In genomic region chr13:16011372-16012242, GRCm38 (mm10) we compare ENCODE assay signal across 8 mouse cellular contexts. TPM values are rescaled to one million over a fixed set of nuclear protein-coding genes. Genes with fewer than 3 reads are reported as not detected.
DNase-seq lines count a peak whose midpoint lies in the region; ATAC-seq and TF ChIP-seq lines count a peak whose summit lies in the region.

Gene Inhba (plus strand): TSS chr13:16011851.

- TF ChIP-seq EP300 in ES-Bruce4 (IDR thresholded peaks at IDR 0.05; ENCODE audit: insufficient read depth, low read depth, low read length), result no peak

- peak; percentile 12 for DNase-seq in heart, postnatal 25 days (ENCODE audit: low spot score)
- no peak for DNase-seq in layer of hippocampus, adult 2 months (ENCODE audit: low spot score in 2 of 2)
- peak; percentile 40 for DNase-seq in lung, postnatal 10 days
- DNase-seq in ovary, adult 18-20 months (ENCODE audit: low spot score), result peak; percentile 32
- DNase-seq in MN1 (ENCODE audit: low spot score), result no peak

- H3K27ac ChIP-seq in ES-Bruce4 (ENCODE audit: insufficient read depth, low read length), result no peak within 1 kb of the TSS
- no peak within 1 kb of the TSS for H3K27ac ChIP-seq in bone marrow macrophage, adult 2 months (ENCODE audit: insufficient read depth, low read depth, low read length)
- H3K27ac ChIP-seq in forebrain, embryonic 12.5 days, result no peak within 1 kb of the TSS
- peak within 1 kb of the TSS; percentile 92 for H3K27ac ChIP-seq in layer of hippocampus, adult 2 months

- 0 out of 2 replicates have a peak, but pooled peaks cover 2% of the 10 kb centered on the region for H3K27me3 ChIP-seq in ES-Bruce4 (ENCODE audit: control insufficient read depth, insufficient read depth, low read length, poor library complexity, severe bottlenecking)
- peaks cover 50% of the 10 kb centered on the region for H3K27me3 ChIP-seq in forebrain, embryonic 12.5 days

- H3K9me3 ChIP-seq in ES-Bruce4 (replicated peaks; ENCODE audit: control insufficient read depth, insufficient read depth, low read length, poor library complexity, severe bottlenecking), result no peaks in the 10 kb centered on the region
- no peaks in the 10 kb centered on the region for H3K9me3 ChIP-seq in forebrain, embryonic 12.5 days

- 3% methylated on average over 31 of the region's 31 CpGs for WGBS in forebrain, embryonic 12.5 days

- H3K9ac ChIP-seq in ES-Bruce4 (ENCODE audit: low read depth, poor library complexity, severe bottlenecking), result peak within 1 kb of the TSS; percentile 27; the same call in 1 of the 2 replicates
- H3K9ac ChIP-seq in forebrain, embryonic 12.5 days, result peak within 1 kb of the TSS; percentile 50

- ATAC-seq in forebrain, embryonic 12.5 days (ENCODE audit: low FRiP score), result peak; percentile 77

- H3K4me2 ChIP-seq in forebrain, embryonic 12.5 days, result peak within 1 kb of the TSS; percentile 88

- no peak for TF ChIP-seq CTCF in ES-Bruce4 (IDR thresholded peaks at IDR 0.05; ENCODE audit: low read depth, low read length)
- TF ChIP-seq CTCF in bone marrow macrophage, adult 2 months (IDR thresholded peaks at IDR 0.05; ENCODE audit: low read depth, low read length), result no peak
- no peak for TF ChIP-seq CTCF in layer of hippocampus, adult 2 months (conservative IDR thresholded peaks at IDR 0.05)

- intact Hi-C loops in heart, postnatal 25 days (cut with DNase I), result loop anchor here (5.0 to 10.0 kb wide), 3 partner anchors 751 to 1016 kb away; no protein-coding TSS in a partner anchor

- TF ChIP-seq POLR2A in ES-Bruce4 (IDR thresholded peaks at IDR 0.05; ENCODE audit: insufficient read depth, low read length), result no peak
- no peak for TF ChIP-seq POLR2A in bone marrow macrophage, adult 2 months (IDR thresholded peaks at IDR 0.05; ENCODE audit: borderline replicate concordance, low read depth, low read length)

- no peaks in the 10 kb centered on the region for H3K36me3 ChIP-seq in ES-Bruce4 (ENCODE audit: control insufficient read depth, insufficient read depth, low read length, poor library complexity, severe bottlenecking)
- H3K36me3 ChIP-seq in forebrain, embryonic 12.5 days (replicated peaks), result no peaks in the 10 kb centered on the region

- no peaks in the 10 kb centered on the region for H3K4me1 ChIP-seq in ES-Bruce4 (ENCODE audit: control insufficient read depth, insufficient read depth, low read length)
- no peaks in the 10 kb centered on the region for H3K4me1 ChIP-seq in bone marrow macrophage, adult 2 months (ENCODE audit: control insufficient read depth, insufficient read depth, low read length)
- H3K4me1 ChIP-seq in forebrain, embryonic 12.5 days, result peaks cover 14% of the 10 kb centered on the region

- peak within 1 kb of the TSS; percentile 35 for H3K4me3 ChIP-seq in ES-Bruce4 (ENCODE audit: low read depth, low read length)
- peak within 1 kb of the TSS; percentile 74 for H3K4me3 ChIP-seq in bone marrow macrophage, adult 2 months (ENCODE audit: insufficient read depth, low read length)
- peak within 1 kb of the TSS; percentile 46 for H3K4me3 ChIP-seq in forebrain, embryonic 12.5 days (replicated peaks)
- peak within 1 kb of the TSS; percentile 66 for H3K4me3 ChIP-seq in layer of hippocampus, adult 2 months

RNA-seq across cellular contexts. Expression of gene Inhba, which starts in this region (rescaled TPM):
- polyA plus RNA-seq in ES-Bruce4 (2011; ENCODE audit: insufficient read depth, insufficient read length, low read depth, missing spikeins), result 6.4 and 7.0 TPM in 2 replicates
- polyA plus RNA-seq in bone marrow macrophage, adult 2 months (2012; ENCODE audit: insufficient read depth, insufficient read length, missing spikeins), result 0.74 and 0.76 TPM in 2 replicates
- polyA plus RNA-seq in forebrain, embryonic 12.5 days (2016; fragmentation: Nextera tagmentation; extraction: Ambion mirVana), result 1.4 and 1.6 TPM in 2 replicates
- 1 to 10 TPM; 3.1 to 3.8 TPM for total RNA-seq in heart, postnatal 25 days (2021)
- total RNA-seq in layer of hippocampus, adult 2 months (2021), result 10 to 100 TPM; 11.7 to 11.8 TPM

Comparison
In these comparisons a context has a peak if more than half of its experiments do, and no peak if none do; other contexts are left out.
1. DNase-seq: peak in heart, postnatal 25 days (single experiment), lung, postnatal 10 days (single experiment) and ovary, adult 18-20 months (single experiment); none in layer of hippocampus, adult 2 months (0 of 2) and MN1 (single experiment).
2. Peak in every context shown above with its lines, with median percentiles within 50 percentile points of each other: H3K4me3 ChIP-seq.